Mouse (Mus musculus): ENCODE results near the gene Gipc3.

Gipc3 gene

GRCm38 (mm10) chr10:81289278-81289677 is 53.8 kb downstream of the Gipc3 start:
- CTCF ChIA-PET = interaction anchor here (0.5 to 2.7 kb wide), 6 partner anchors 16 to 116 kb away, joined by 3 to 11 read pairs (median 5); partner anchors contain the start of genes Apba3 and Mrpl54

- CTCF ChIA-PET = interaction anchor here (0.6 to 2.7 kb wide), 4 partner anchors 16 to 475 kb away, joined by 3 to 11 read pairs (median 5); partner anchors contain the start of genes Apba3 and Mrpl54
Observed at GRCm38 (mm10) chr10:81288601-81289000, 54.5 kb downstream of the Gipc3 start.

GRCm38 (mm10) chr10:81287513-81288157 is 55.4 kb downstream of the Gipc3 start:
- CTCF ChIA-PET = interaction anchor here (0.5 to 2.7 kb wide), 3 partner anchors 17 to 1237 kb away, joined by 5 to 15 read pairs (median 11); partner anchors contain the start of genes Apba3 and Mrpl54

GRCm38 (mm10) chr10:81286586-81286985 is 56.5 kb downstream of the Gipc3 start:
- CTCF ChIA-PET = no interaction called here

- CTCF ChIA-PET = interaction anchor here (0.5 to 0.7 kb wide), 2 partner anchors 14 to 141 kb away, joined by 3 to 4 read pairs; no protein-coding TSS in a partner anchor
Observed at GRCm38 (mm10) chr10:81285694-81286450, 57.2 kb downstream of the Gipc3 start.

Measured in spleen, embryonic (tissue).